Mouse (Mus musculus) monocyte, adult 2 months (primary cell): Measurements from ENCODE around the gene Khdc4.
"Not testable (repeated sequence)": the region's sequence is repeated elsewhere in the genome, so short reads cannot be mapped to it uniquely, and the experiment has no call there.

Experiments
- DNase-seq, 2 experiments: peaks; one replicate each; pipeline ENCODE4 v3.0.0; 2022; ENCODE audit warnings: low spot score in 2 of 2, low read depth in 1 of 2

Gene Khdc4

DNA sequence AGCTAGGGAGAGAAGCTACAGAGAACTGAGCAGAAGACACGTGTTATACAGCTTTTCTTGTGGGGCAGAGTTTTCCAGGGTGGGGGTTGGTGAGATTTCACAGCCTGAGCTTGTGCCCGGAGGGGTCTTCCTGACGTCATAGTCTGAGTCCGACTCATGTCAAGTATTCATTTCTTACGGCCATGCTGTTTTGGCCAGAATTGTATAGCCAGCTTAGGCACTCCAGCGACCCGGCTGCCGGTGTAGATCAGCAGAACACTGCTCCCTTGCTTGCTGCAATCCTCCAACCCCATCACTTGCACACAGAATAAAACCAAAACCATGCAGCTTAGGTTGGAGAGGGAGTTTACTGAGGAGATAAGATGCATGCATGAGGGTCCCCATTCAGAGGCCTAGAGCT lies 30.0 kb upstream of the Khdc4 start:
- DNase-seq, result no peak

DNA sequence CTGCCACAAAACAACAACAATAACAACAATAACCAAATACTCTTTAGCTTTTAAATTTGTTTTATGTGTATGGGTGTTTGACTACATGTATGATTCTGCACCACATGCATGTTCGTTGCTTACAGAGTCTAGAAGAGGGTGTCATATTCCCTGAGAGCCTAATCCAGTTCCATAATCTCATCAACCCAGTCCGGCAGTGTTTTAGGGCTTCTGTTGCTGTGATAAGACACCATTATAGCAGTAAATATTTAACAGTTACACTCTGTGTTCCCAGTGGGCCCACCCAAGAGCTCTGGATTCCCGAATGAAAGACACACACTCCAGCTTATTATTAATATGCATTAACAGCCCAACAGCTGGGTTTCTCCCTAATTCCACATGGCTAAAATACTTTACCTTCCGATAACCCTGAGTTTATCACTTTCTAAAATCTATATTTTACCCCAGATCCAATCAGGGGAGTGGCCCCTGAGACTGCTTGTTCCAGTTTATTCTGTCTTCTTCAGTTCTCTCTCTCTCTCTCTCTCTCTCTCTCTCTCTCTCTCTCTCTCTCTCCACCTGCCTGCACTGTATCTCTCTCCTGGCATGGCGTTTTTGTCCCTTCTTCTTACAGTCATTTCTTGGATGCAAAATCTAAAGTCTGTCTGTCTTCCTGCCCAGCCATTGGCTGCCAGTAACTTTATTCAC lies 27.0 kb upstream of the Khdc4 start:
- no peak for DNase-seq

DNA sequence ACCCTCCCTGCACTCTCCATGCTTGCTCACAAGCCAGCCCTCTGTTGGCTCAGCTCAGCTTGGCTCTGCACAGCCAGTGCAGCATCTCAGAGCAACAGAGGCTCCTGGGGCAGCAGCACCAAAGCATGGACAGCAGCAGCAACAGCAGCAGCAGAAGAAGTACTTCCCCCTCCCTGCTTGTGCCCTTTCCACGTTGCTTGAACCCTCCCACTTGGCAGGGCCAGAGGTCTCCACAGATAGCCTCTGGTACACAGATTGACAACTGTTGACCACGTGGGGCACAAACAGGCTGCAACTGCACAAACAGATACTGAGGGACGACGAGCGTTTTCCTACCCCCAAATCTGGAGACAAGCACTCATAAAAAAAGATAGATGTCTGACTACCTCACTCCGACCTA lies 25.8 kb upstream of the Khdc4 start:
- no peak for DNase-seq

DNA sequence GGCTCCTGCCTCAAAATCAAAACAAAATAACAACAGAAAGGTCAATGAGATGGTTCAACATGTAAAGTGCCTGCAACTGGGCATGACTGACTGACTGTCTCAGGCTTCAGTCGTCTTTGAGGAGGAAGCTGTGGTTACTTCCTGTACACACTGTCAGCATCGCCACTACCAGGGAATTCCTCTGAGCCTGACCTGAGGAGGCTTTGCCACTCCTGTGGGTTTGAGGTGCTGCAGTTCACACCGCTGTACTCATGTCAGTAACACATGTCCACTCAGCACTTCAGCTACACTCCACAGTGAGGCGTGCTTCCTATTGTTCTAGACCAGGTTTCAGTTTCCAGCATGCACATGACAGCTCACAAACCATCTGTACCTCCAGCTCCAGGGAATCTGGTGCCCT lies 21.5 kb upstream of the Khdc4 start:
- peak in 1 of 2 experiments; percentile 28 for DNase-seq

GRCm38 (mm10) chr3:88677399-88677798 lies 8.2 kb upstream of the Khdc4 start:
- DNase-seq, result peak in 1 of 2 experiments; percentile 14

DNA sequence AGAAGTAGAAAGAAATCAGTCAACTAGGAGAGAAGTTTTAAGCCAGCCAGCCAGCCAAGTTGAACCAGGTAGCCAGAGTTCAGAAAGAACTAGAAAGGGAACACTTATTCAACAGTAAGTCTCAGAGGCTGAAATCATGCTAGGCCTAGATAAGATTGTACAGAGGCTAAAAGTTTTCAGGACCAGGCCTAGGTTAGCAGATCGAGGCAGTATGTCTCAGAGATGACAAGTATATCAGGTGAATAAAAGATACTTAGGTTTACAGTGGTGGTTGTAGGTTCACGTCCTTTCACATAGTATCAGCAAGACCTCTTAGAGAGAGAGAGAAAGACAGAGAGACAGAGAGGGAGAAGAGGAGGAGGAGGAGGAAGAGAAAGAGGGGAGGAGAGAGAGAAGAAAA lies 1.8 kb upstream of the Khdc4 start:
- no peak for DNase-seq

GRCm38 (mm10) chr3:88684236-88684979 lies 1.2 kb upstream of the Khdc4 start:
- no peak for DNase-seq

DNA sequence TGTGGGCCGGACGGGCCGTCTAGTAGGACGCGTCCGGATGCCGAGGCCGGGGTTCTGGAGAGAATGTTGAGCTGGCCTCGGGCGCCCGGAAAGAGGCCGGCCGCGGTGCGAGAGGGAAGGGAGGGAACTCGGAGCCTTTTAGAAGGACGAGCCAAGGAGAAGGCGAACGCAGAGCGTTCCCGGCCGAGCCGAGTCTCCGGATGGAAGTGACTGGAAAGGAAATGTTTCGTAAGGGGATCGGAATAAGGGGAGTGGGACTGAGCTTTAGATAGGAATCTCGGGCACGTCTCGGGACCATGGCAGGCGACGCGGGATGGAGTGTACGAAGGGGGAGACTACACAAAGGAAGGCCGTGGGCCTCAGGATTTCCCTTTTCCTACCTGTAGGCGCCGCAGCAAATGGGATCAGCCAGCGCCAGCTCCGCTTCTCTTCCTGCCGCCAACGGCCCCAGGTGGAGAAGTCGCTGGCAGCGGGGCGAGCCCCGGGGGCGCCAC lies 402 bp downstream of the Khdc4 start:
- peak in 1 of 2 experiments; percentile 4 for DNase-seq

- DNase-seq, result no peak
These were observed 1.4 kb downstream of the Khdc4 start for GRCm38 (mm10) chr3:88686734-88687611.

DNA sequence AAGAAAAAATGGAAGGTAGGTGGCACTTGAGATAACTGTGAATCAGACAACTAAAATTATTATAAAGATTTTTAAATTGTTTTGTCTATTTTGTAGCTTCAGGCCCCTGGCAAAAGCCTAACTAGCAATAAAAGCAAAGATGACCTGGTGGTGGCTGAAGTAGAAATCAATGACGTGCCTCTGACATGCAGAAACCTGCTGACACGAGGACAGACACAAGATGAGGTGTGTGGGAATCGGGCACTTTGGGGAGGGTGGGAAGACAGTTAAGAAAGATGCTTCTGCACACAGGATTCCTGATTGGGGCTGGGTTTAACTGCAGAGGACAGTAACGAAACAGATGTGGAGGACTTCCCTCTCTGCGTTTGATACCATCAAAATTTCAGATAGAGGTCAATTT lies 3.5 kb downstream of the Khdc4 start:
- no peak for DNase-seq

DNA sequence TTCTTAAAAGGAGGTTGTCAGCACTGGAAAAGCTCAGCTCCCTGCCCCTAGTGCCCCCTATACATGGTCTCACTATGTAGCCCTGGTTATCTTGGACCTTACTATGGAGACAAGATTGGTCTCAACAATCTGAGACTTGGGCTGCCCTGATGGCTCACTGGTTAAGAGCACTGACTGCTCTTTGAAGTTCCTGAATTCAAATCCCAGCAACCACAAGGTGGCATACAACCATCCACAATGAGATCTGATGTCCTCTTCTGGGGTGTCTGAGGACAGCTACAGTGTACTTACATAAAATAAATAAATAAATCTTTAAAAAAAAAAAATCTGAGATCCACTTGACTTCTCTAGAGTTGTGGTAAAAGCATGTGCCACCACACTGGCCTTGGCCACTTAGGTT lies 9.9 kb downstream of the Khdc4 start:
- DNase-seq, result no peak

DNA sequence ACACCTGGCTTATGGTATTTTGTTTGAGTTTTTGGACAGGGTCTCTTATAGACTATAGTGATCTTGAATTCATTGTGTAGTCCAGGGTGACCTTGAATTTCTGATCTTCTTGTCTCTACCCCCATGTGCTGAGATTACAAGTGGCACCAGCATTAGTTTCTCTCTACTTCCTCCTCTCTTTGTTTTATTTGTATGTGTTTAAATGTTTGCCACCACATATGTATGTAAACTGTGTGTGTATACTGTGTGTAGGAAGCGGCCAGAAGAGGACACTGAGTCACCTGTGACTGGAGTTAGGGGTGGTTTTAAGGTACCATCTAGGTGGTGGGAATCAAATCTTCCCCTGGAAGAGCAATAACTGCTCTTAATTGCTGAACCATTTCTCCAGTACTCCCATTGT lies 12.4 kb downstream of the Khdc4 start:
- DNase-seq, result no peak

DNA sequence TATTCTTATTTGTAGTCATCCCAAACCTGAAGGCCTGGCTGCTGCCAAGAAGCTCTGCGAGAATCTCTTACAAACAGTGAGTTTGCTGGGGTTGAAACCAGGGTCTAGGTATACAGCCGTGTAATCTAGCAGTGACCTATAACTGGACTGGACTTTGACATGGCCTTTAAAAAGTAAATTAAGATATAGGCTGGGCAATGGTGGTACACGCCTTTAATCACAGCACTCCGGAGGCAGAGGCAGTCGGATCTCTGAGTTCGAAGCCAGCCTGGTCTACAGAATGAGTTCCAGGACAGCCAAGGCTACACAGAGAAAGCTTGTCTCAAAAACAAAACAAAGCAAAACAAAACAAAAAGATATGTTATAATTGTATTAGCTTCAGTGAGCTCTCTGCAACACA lies 13.2 kb downstream of the Khdc4 start:
- no peak for DNase-seq

DNA sequence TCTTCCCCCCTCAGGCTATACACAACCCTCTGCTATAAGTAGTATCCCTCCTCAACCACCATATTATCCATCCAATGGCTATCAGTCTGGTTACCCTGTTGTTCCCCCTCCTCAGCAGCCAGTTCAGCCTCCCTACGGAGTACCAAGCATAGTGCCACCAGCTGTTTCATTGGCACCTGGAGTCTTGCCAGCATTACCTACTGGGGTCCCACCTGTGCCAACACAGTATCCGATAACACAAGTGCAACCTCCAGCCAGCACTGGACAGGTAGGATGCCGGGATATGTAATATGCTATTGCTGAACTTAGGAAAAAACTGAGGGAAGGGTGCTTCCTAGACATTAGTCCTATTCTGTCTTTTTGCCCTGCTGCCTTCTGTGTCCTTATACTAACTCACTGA lies 14.6 kb downstream of the Khdc4 start:
- no peak for DNase-seq

- DNase-seq, result no peak
These were observed 15.6 kb downstream of the Khdc4 start for GRCm38 (mm10) chr3:88701222-88701621.

GRCm38 (mm10) chr3:88713709-88714108 lies 28.1 kb downstream of the Khdc4 start:
- DNase-seq, result no peak

- DNase-seq, result no peak
These were observed 29.1 kb downstream of the Khdc4 start for GRCm38 (mm10) chr3:88714725-88715124.

GRCm38 (mm10) chr3:88715716-88716115 lies 30.1 kb downstream of the Khdc4 start:
- DNase-seq, result not testable (repeated sequence)

- DNase-seq, result peak; percentile 28 to 66
These were observed 31.0 kb downstream of the Khdc4 start, which contains the start of gene Rit1 for GRCm38 (mm10) chr3:88716399-88717197. Gene Rit1, plus strand, starts transcription at chr3:88716838.

- no peak for DNase-seq
These were observed 31.7 kb downstream of the Khdc4 start for GRCm38 (mm10) chr3:88717198-88717798.
